Mouse (Mus musculus): ENCODE measurements around the gene Slc18a2. TPM values are rescaled to one million over a fixed set of nuclear protein-coding genes. Genes with fewer than 3 reads are reported as not detected.

Gene Slc18a2
- total RNA-seq (2023), result under 1 TPM; 0.55 to 0.82 TPM

DNA sequence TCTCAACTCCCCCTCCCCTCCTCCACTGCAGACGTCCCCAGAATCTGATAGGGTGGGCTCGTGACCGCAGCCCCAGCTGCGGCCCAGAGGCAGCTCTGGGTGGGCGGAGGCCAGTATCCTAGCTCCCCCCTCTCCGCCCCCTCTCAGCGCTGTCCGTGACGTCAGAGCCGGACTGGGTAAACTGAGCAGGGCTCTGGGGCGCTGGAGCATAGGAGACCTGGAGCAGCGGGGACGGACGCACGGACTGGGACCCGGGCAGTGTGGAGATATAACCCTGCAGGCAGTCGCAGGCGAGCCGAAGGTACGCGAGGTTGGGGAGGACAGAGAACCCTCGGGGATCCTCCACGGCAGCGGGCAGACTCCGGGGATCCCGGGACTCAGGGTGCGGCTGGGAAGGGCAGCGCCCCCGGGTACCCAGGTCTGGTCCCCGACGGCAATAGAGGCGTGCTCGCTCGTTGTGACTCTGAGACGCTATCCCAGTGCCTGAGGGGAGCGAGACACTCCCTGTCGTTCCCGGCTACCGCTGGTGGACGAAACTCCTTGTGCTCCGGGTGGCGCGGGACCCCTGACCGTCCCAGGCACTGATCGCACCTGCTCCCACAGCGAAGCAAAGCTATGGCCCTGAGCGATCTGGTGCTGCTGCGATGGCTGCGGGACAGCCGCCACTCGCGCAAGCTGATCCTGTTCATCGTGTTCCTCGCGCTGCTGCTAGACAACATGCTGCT lies at the start of gene Slc18a2:
Gene Slc18a2, plus strand, starts transcription at position 179 of the 725 bp plus-strand sequence.

DNA sequence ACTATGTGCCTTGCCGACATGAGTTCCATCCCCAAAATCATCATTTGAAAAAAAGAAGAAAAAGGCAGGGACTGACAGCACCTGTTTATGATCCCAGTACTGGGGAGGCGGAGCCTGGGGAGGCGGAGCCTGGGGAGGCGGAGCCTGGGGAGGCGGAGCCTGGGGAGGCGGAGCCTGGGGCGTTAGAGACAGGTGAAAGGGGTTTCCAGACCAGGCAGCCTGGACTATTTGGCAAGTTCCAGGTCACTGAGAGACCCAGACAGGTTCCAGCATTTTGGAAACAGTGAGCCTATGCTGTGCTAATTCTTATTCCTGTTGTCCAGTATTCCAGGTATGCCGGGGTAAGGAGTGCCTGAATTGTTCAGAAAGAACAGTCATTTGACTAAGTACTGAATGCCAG lies 41.7 kb upstream of the Slc18a2 start, which contains the start of gene Kcnk18:
Gene Kcnk18, plus strand, starts transcription at position 224 of the 400 bp plus-strand sequence.

DNA sequence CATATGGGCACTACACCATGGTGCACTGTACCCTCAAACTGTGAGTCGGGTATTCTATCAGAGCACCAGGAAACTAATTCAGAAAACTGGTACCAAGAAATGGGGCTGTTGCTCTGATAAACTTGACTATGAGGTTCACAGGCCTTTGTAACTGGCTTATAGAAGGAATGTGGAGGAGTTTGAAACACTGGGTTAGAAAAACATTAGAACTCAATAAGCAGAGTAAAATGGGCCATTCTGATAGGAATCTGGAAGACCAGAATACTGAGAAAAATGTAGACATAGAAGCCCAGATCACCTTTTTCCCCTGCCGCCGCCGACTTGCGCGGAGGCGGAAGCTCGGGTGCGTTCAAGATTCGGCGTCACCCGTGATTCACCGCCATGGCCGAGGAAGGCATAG lies 61.3 kb downstream of the Slc18a2 start, which contains the start of gene Rps12-ps3:
Gene Rps12-ps3, plus strand, starts transcription at position 301 of the 400 bp plus-strand sequence.

Other genes starting within 250 kb of the Slc18a2 start
- gene Shtn1, start 184.8 kb upstream of the Slc18a2 start, total RNA-seq (2023), result 1 to 10 TPM; 2.1 to 2.3 TPM
- not detected for gene Vax1, start 90.8 kb upstream of the Slc18a2 start, total RNA-seq (2023)
- gene Kcnk18, start 41.7 kb upstream of the Slc18a2 start, total RNA-seq (2023), result not detected
- gene Rps12-ps3, start 61.4 kb downstream of the Slc18a2 start, total RNA-seq (2023), result 100 to 1,000 TPM; 579 to 715 TPM
- 10 to 100 TPM; 69.1 to 79.2 TPM for gene Pdzd8, start 84.9 kb downstream of the Slc18a2 start, total RNA-seq (2023)
- not detected for gene Emx2, start 197.5 kb downstream of the Slc18a2 start, total RNA-seq (2023)

Data from neutrophil, adult 83 days (primary cell).